Mouse (Mus musculus) forebrain, embryonic 14.5 days (tissue): ENCODE measurements around the gene Celf5. TPM values are rescaled to one million over a fixed set of nuclear protein-coding genes. Genes with fewer than 3 reads are reported as not detected.

Experiments used
- ATAC-seq: fragments of 200-750 bp; cut with Nextera tagmentation; 2 replicates; pipeline ENCODE4 v1.8.0; 2017; ENCODE audit warnings: mild to moderate bottlenecking, moderate library complexity
- DNase-seq: peaks from one replicate; pipeline ENCODE4 v3.0.0-alpha.2; 2015; ENCODE audit warnings: low spot score
- H3K27ac ChIP-seq: fragments of 300-500 bp; sonication (generic); 2 replicates; pipeline ENCODE4 v1.5.1; 2014; ENCODE audit warnings: low read depth, mild to moderate bottlenecking, control low read depth, low read length, moderate library complexity
- H3K27me3 ChIP-seq: fragments of 300-500 bp; sonication (generic); replicated peaks from 2 replicates; pipeline ENCODE4 v1.6.1; 2014; ENCODE audit warnings: low read length, control low read depth, mixed read lengths; ENCODE audit not compliant: control insufficient read depth, insufficient read depth
- H3K36me3 ChIP-seq: fragments of 300-500 bp; sonication (generic); 2 replicates; pipeline ENCODE4 v1.6.1; 2014; ENCODE audit warnings: low read length, control low read depth; ENCODE audit not compliant: control insufficient read depth, insufficient read depth
- H3K4me1 ChIP-seq: fragments of 300-500 bp; sonication (generic); 2 replicates; pipeline ENCODE4 v1.6.1; 2014; ENCODE audit warnings: antibody characterized with exemption, low read length, control low read depth; ENCODE audit not compliant: control insufficient read depth, insufficient read depth
- H3K4me2 ChIP-seq: fragments of 300-500 bp; sonication (generic); 2 replicates; pipeline ENCODE4 v1.6.1; 2014; ENCODE audit warnings: mild to moderate bottlenecking, control low read depth, low read length
- H3K4me3 ChIP-seq: fragments of 300-500 bp; sonication (generic); 2 replicates; pipeline ENCODE4 v1.5.1; 2014; ENCODE audit warnings: low read depth, low read length, control low read depth
- H3K9ac ChIP-seq: fragments of 300-500 bp; sonication (generic); 2 replicates; pipeline ENCODE4 v1.6.1; 2014; ENCODE audit warnings: mild to moderate bottlenecking, low read length, control low read depth, moderate library complexity
- H3K9me3 ChIP-seq: fragments of 300-500 bp; sonication (generic); replicated peaks from 2 replicates; pipeline ENCODE4 v1.6.1; 2016; ENCODE audit warnings: low read length, control low read depth, mixed read lengths; ENCODE audit not compliant: control insufficient read depth
- WGBS: fragments of 180-500 bp; shearing (Covaris S2); extraction: QIAGEN DNeasy Blood & Tissue Kit; methylation state at CpG from one replicate; pipeline ENCODE4 v1.1.7; 2014; 5-methylcytosine and 5-hydroxymethylcytosine counted together
- polyA plus RNA-seq: library from polyadenylated mRNA; unstranded; fragments of >200 nt; fragmentation: Nextera tagmentation; extraction: Ambion mirVana; gene quantifications from 2 replicates; pipeline ENCODE4 v1.2.1, GENCODE M21; 2014

Gene Celf5
- polyA plus RNA-seq, 1 experiment from 2014 or later, result 57.9 TPM

- peaks cover 15% of the 10 kb centered on the region for H3K4me1 ChIP-seq
- no peak for ATAC-seq
- 89% methylated on average over 11 of the region's 11 CpGs for WGBS
- 0 out of 2 replicates have a peak overlapping the region, but pooled peaks have one; percentile 82 for H3K9ac ChIP-seq
- no peak for DNase-seq
- H3K27me3 ChIP-seq, result no peaks in the 10 kb centered on the region
- H3K9me3 ChIP-seq, result no peaks in the 10 kb centered on the region
- H3K4me2 ChIP-seq, result peak overlapping the region; percentile 97
- H3K36me3 ChIP-seq, result peaks cover 38% of the 10 kb centered on the region
- H3K4me3 ChIP-seq, result no peak overlapping the region
- no peak overlapping the region for H3K27ac ChIP-seq
Measured at GRCm38 (mm10) chr10:81494260-81495041, 11.9 kb upstream of the Celf5 start.

- 83% methylated on average over 8 of the region's 8 CpGs for WGBS
- H3K36me3 ChIP-seq, result peaks cover 46% of the 10 kb centered on the region
- no peak overlapping the region for H3K27ac ChIP-seq
- H3K9ac ChIP-seq, result no peak overlapping the region; the same call in 1 of the 2 replicates
- DNase-seq, result no peak
- no peak for ATAC-seq
- no peak overlapping the region for H3K4me2 ChIP-seq
- H3K9me3 ChIP-seq, result no peaks in the 10 kb centered on the region
- peaks cover 15% of the 10 kb centered on the region for H3K4me1 ChIP-seq
- H3K27me3 ChIP-seq, result no peaks in the 10 kb centered on the region
- no peak overlapping the region for H3K4me3 ChIP-seq
Measured at GRCm38 (mm10) chr10:81493601-81494220, 11.2 kb upstream of the Celf5 start.

GRCm38 (mm10) chr10:81492606-81493240, 10.2 kb upstream of the Celf5 start:
- 92% methylated on average over 11 of the region's 11 CpGs for WGBS
- DNase-seq, result no peak
- Histone ChIP-seq H3K4me2 (no peak overlapping the region), H3K9ac (no peak overlapping the region), H3K27me3 (no peaks in the 10 kb centered on the region), H3K4me3 (no peak overlapping the region), H3K9me3 (no peaks in the 10 kb centered on the region), H3K27ac (no peak overlapping the region), H3K4me1 (peaks cover 15% of the 10 kb centered on the region), H3K36me3 (peaks cover 56% of the 10 kb centered on the region)
- no peak for ATAC-seq

DNA sequence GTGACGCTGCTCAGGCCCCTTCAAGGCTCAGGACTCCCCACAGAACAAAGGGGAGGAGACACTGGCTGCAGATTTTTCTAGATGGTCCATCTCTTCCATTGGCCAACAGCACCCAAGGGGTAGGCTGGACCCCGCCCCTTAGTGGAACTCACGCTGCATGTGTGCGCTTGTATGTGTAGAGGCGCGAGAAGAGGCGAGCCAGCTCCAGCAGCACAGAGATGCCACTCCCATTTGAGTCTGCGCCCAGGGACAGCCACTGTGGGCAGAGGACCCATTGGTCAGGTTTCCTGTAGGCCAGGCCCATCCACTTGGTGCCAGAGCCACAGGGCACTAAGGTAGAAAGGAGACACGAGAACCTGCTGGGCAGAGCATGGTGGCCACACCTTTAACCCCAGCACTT, 8.5 kb upstream of the Celf5 start:
- H3K27me3 ChIP-seq, result no peaks in the 10 kb centered on the region
- no peak overlapping the region for H3K4me3 ChIP-seq
- peaks cover 9% of the 10 kb centered on the region for H3K4me1 ChIP-seq
- no peak overlapping the region for H3K9ac ChIP-seq
- no peak for ATAC-seq
- no peak for DNase-seq
- H3K36me3 ChIP-seq, result peaks cover 73% of the 10 kb centered on the region
- H3K4me2 ChIP-seq, result no peak overlapping the region
- no peak overlapping the region for H3K27ac ChIP-seq
- WGBS, result 96% methylated on average over 9 of the region's 9 CpGs
- H3K9me3 ChIP-seq, result no peaks in the 10 kb centered on the region

DNA sequence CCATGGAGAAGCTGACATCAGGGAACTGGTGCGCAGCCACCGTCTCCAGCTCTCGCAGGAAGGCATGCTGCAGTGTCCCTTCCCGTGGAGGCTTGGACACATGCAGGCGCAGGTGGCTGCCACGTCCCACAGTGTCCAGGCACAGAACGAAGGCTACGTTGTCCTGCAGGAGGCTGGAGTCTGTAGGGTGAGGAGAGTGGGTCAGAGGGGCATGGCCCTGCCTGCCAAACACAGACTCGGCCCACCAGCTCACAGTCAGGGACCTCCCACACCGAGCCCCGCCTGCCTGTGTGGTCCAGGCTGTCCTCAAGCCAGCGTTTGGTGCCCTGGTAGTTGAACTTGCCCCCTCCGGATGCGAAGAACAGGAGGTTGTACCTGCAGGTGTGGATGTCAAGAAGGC, 7.4 kb upstream of the Celf5 start:
- H3K4me1 ChIP-seq, result peaks cover 3% of the 10 kb centered on the region
- 85% methylated on average over 14 of the region's 14 CpGs for WGBS
- no peak for DNase-seq
- no peak overlapping the region for H3K9ac ChIP-seq
- no peak overlapping the region for H3K4me3 ChIP-seq
- no peak for ATAC-seq
- H3K36me3 ChIP-seq, result peaks cover 73% of the 10 kb centered on the region
- no peak overlapping the region for H3K27ac ChIP-seq
- no peaks in the 10 kb centered on the region for H3K27me3 ChIP-seq
- no peak overlapping the region for H3K4me2 ChIP-seq
- no peaks in the 10 kb centered on the region for H3K9me3 ChIP-seq

DNA sequence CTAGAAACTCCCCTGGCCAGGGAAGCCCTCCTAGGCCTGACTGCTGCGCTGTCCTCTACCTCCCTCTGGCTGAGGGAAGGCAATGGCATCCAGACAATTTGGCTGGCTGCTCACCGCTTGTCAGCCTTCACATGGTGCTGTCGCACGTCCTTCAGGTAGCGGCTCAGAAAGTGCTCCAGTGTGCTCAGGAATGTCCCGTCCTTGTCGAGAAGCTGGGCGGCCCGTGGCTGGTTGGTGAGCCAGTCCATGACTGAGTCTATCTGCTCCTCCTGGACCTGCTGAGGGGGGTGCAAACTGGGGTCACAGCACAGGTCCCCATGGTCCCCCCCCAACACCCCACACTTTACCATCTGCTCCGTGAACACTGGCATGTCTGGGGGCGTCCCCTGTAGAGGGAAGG, 5.6 kb upstream of the Celf5 start:
- Histone ChIP-seq H3K4me1 (peaks cover 6% of the 10 kb centered on the region; the same call in 1 of the 2 replicates), H3K27ac (no peak overlapping the region), H3K27me3 (no peaks in the 10 kb centered on the region), H3K4me3 (no peak overlapping the region), H3K4me2 (no peak overlapping the region), H3K9ac (no peak overlapping the region), H3K36me3 (peaks cover 71% of the 10 kb centered on the region), H3K9me3 (no peaks in the 10 kb centered on the region)
- ATAC-seq, result no peak
- 86% methylated on average over 11 of the region's 11 CpGs for WGBS
- DNase-seq, result no peak

- Histone ChIP-seq H3K9me3 (no peaks in the 10 kb centered on the region), H3K27me3 (no peaks in the 10 kb centered on the region), H3K27ac (no peak overlapping the region), H3K36me3 (peaks cover 55% of the 10 kb centered on the region), H3K4me2 (no peak overlapping the region), H3K4me1 (peaks cover 10% of the 10 kb centered on the region; the same call in 1 of the 2 replicates), H3K4me3 (no peak overlapping the region), H3K9ac (no peak overlapping the region)
- DNase-seq, result no peak
- WGBS, result 91% methylated on average over 10 of the region's 10 CpGs
- ATAC-seq, result no peak
Measured at GRCm38 (mm10) chr10:81486496-81486895, 4.0 kb upstream of the Celf5 start.

GRCm38 (mm10) chr10:81485479-81486018, 3.0 kb upstream of the Celf5 start:
- no peak for ATAC-seq
- peaks cover 45% of the 10 kb centered on the region for H3K36me3 ChIP-seq
- DNase-seq, result no peak
- H3K4me3 ChIP-seq, result no peak overlapping the region
- no peak overlapping the region for H3K4me2 ChIP-seq
- no peaks in the 10 kb centered on the region for H3K27me3 ChIP-seq
- peaks cover 14% of the 10 kb centered on the region; the same call in 1 of the 2 replicates for H3K4me1 ChIP-seq
- 76% methylated on average over 7 of the region's 7 CpGs for WGBS
- H3K9ac ChIP-seq, result no peak overlapping the region
- no peak overlapping the region for H3K27ac ChIP-seq
- H3K9me3 ChIP-seq, result no peaks in the 10 kb centered on the region
